Mouse (Mus musculus): Measurements from ENCODE around the gene Pgls.

The Pgls gene

DNA sequence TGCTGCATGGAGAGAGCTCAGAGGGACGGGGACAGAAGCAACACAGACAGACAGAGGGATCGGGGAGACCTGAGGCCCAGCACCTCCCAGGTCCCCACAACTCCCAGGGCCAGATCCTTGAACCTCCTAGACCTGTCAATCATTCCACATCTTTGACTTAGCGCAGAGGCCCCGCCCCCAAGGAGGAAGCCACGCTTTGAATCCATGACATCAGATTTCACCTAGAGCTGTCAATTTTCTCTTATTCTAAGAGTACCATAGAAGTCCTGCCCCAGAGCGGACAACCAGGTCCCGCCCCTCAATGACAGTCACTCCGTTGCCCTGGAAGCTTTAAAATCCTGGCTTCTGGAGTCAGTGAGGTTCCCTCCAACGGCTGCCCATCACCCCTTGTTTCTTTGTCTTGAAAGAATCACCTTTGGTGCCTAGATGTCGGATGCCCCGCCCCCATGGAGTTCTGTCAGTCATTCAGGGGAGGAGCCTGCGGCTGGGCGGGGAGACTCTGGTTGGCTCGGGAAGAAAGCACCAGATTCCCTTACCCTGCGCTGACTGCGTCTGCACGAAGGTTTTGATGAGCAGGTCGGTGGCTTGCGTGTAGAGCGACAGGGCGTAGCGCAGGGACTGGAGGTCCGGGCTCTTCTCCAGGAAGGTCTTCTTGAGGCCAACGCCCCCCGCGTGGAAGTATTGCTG is 42.1 kb downstream of the Pgls start:
- TF ChIP-seq GATA4 (IDR thresholded peaks at IDR 0.05; ENCODE audit: insufficient replicate concordance, low read length) = no peak

GRCm38 (mm10) chr8:71637149-71638095 is 45.4 kb downstream of the Pgls start:
- TF ChIP-seq GATA4 (IDR thresholded peaks at IDR 0.05; ENCODE audit: insufficient replicate concordance, low read length) = no peak

GRCm38 (mm10) chr8:71638321-71638720 is 46.3 kb downstream of the Pgls start:
- no peak for TF ChIP-seq GATA4 (IDR thresholded peaks at IDR 0.05; ENCODE audit: insufficient replicate concordance, low read length)

DNA sequence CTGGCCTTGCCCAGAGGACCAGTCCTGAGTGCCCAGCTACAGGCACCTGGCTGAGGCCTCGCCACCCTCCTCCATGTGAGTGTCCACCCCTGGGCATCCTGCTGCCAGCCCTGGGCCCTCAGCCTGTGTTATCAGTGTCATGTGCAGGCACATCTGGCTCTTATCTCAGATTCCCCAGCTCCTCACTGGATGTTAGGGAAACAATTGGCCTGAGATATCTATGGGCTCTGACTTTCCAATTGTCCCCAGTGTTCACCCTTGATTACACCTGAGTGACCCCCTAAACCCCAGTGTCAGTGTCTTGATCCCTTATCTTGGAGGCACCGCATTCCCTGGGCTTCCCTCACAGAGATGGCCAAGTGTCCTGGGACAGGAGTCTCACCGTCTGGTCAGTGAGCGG is 47.3 kb downstream of the Pgls start:
- TF ChIP-seq GATA4 (IDR thresholded peaks at IDR 0.05; ENCODE audit: insufficient replicate concordance, low read length) = no peak

GRCm38 (mm10) chr8:71645510-71645909 is 53.5 kb downstream of the Pgls start:
- TF ChIP-seq GATA4 (IDR thresholded peaks at IDR 0.05; ENCODE audit: insufficient replicate concordance, low read length) = no peak

Data from liver, adult (tissue).